Mouse (Mus musculus): ENCODE measurements at regions not wholly inside any gene's neighbourhood (a gene's known extent, or its start where the extent isn't known, plus 50 kb on each side); places are given as distances from the start of the nearest gene placed in this dataset.

GRCm38 (mm10) chr5:136642208-136642607 lies 50.7 kb upstream of the Myl10 start:
- no peaks in the 10 kb centered on the region for H3K9me3 ChIP-seq (ENCODE audit: control insufficient read depth, low read length)
- H3K4me1 ChIP-seq (replicated peaks; ENCODE audit: control insufficient read depth, insufficient read depth, low read length): 0 out of 2 replicates have a peak, but pooled peaks cover 3% of the 10 kb centered on the region
- no peak overlapping the region for H3K27ac ChIP-seq (ENCODE audit: low read length)
- no peak overlapping the region for H3K4me2 ChIP-seq (ENCODE audit: low read depth, low read length)
- H3K9ac ChIP-seq (ENCODE audit: low read length): no peak overlapping the region
- WGBS: 41% methylated on average over 13 of the region's 13 CpGs
- no peaks in the 10 kb centered on the region for H3K27me3 ChIP-seq (ENCODE audit: control insufficient read depth, insufficient read depth, low read depth, low read length)
- no peak overlapping the region for H3K4me3 ChIP-seq (ENCODE audit: low read length)
- no peaks in the 10 kb centered on the region for H3K36me3 ChIP-seq (ENCODE audit: control insufficient read depth, insufficient read depth, low read length)
- peak; percentile 56 for ATAC-seq (ENCODE audit: low read depth)

All from lung, embryonic 16.5 days (tissue).